Mouse (Mus musculus): Measurements from ENCODE around the gene Fkbp5. TPM values are rescaled to one million over a fixed set of nuclear protein-coding genes. Genes with fewer than 3 reads are reported as not detected.

The Fkbp5 gene
- polyA plus RNA-seq, 1 experiment from 2014 or later: 11.4 TPM

GRCm38 (mm10) chr17:28352018-28352417 lies 165.3 kb downstream of the Fkbp5 start:
- WGBS: 9% methylated on average over 11 of the region's 11 CpGs
- ATAC-seq (replicated peaks; ENCODE audit: low FRiP score) (no peak), DNase-seq (ENCODE audit: low spot score) (no peak)
- no peak overlapping the region; the same call in 1 of the 2 replicates for H3K4me3 ChIP-seq (ENCODE audit: low read depth, low read length)
- no peaks in the 10 kb centered on the region for H3K9me3 ChIP-seq (ENCODE audit: control insufficient read depth, low read length)
- H3K4me2 ChIP-seq (ENCODE audit: low read depth, low read length, severe bottlenecking): peak overlapping the region; percentile 90; the same call in 1 of the 2 replicates
- no peak overlapping the region for H3K27ac ChIP-seq (ENCODE audit: low read depth, low read length)
- peaks cover 12% of the 10 kb centered on the region for H3K27me3 ChIP-seq (ENCODE audit: control insufficient read depth, insufficient read depth, low read length)
- H3K4me1 ChIP-seq (replicated peaks; ENCODE audit: control insufficient read depth, insufficient read depth, low read length): peaks cover 4% of the 10 kb centered on the region
- no peak overlapping the region for H3K9ac ChIP-seq (ENCODE audit: low read length)
- H3K36me3 ChIP-seq (ENCODE audit: control insufficient read depth, insufficient read depth, low read length): no peaks in the 10 kb centered on the region

DNA sequence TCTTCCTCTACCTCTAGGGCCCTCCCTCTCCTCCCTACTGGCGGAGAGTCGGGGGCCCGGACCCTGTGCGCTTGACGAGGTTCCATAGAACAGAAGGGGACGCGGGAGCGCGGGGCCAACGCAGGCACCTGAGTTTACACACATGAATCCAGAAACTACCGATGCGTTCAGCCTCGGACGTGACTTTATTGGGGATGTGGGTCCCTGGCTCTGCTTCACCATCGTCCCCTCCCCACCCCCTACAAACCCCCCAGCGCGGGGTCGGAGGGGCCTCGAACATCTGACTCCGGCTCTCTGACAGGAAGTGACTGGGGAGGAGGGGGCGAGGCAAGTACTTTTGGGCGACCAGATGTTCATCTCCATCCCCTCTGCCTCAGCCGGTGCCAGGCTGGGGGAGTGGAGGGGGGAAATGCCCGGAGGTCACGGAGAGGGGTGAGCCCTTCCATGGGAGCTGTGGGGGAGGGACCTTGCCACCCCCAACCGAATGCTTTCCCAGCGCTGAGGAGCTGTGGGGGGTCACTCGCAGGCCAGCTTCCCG lies 165.9 kb downstream of the Fkbp5 start:
- ATAC-seq (replicated peaks; ENCODE audit: low FRiP score) (peak; percentile 4; the same call in 1 of the 2 replicates), DNase-seq (ENCODE audit: low spot score) (no peak)
- Histone ChIP-seq H3K4me2 (ENCODE audit: low read depth, low read length, severe bottlenecking) (peak overlapping the region; percentile 90), H3K4me3 (ENCODE audit: low read depth, low read length) (peak overlapping the region; percentile 70), H3K27ac (ENCODE audit: low read depth, low read length) (peak overlapping the region; percentile 53; the same call in 1 of the 2 replicates), H3K36me3 (ENCODE audit: control insufficient read depth, insufficient read depth, low read length) (no peaks in the 10 kb centered on the region), H3K27me3 (ENCODE audit: control insufficient read depth, insufficient read depth, low read length) (peaks cover 12% of the 10 kb centered on the region), H3K9me3 (ENCODE audit: control insufficient read depth, low read length) (no peaks in the 10 kb centered on the region), H3K4me1 (replicated peaks; ENCODE audit: control insufficient read depth, insufficient read depth, low read length) (peaks cover 4% of the 10 kb centered on the region), H3K9ac (ENCODE audit: low read length) (peak overlapping the region; percentile 83)
- WGBS: under 1% methylated on average over 29 of the region's 29 CpGs

DNA sequence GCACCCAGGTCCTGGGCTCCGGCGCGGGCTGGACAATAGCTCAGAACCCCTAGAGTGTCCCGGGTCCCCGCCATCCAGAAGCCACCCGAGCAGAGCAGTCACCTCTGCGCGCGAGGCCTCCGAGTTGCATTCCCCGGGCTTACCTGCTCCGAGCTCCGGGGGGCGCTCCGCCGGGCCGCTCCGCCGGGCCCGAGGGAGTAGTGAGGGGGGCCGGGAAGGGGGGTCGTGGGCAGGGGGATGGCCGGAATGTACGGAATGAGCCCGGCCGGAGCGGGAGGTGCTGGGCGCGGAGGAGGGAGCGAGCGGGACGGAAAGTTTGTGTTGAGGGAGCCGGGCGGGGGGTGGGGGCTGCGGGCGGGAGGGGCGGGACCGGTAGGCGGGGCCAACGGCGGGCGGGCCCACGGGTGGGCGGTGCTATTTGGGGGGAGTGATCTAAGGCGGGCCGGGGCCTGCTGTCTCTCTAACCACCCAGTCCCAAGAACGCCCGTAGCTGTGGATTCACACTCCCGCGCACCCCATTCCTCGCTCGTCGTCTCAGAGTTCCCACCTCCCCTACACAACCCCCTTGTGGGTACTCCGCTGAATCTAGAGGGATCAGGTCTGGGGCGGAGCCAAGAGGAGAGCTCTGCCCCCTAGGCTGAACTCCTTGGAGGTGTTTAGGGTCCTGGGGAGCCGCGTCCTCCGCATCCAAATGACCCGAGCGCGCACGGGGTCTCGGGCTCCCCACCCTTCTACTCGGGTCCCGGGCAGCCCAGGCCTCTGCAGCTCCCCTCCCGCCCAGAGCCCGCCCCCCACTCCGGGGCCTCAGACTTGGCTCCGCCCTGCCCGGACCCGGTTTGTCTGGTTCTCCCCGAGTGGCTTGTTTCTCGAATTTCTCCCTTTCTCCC lies 166.6 kb downstream of the Fkbp5 start, which contains the start of gene Tead3:
Gene Tead3, minus strand, starts transcription at position 352 of the 887 bp plus-strand sequence.
- Histone ChIP-seq H3K9me3 (ENCODE audit: control insufficient read depth, low read length) (no peaks in the 10 kb centered on the region), H3K36me3 (ENCODE audit: control insufficient read depth, insufficient read depth, low read length) (no peaks in the 10 kb centered on the region), H3K4me2 (ENCODE audit: low read depth, low read length, severe bottlenecking) (peak within 1 kb of the TSS; percentile 90), H3K27ac (ENCODE audit: low read depth, low read length) (peak within 1 kb of the TSS; percentile 57), H3K4me3 (ENCODE audit: low read depth, low read length) (peak within 1 kb of the TSS; percentile 70), H3K4me1 (replicated peaks; ENCODE audit: control insufficient read depth, insufficient read depth, low read length) (peaks cover 10% of the 10 kb centered on the region), H3K9ac (ENCODE audit: low read length) (peak within 1 kb of the TSS; percentile 83), H3K27me3 (ENCODE audit: control insufficient read depth, insufficient read depth, low read length) (peaks cover 12% of the 10 kb centered on the region)
- ATAC-seq (replicated peaks; ENCODE audit: low FRiP score) (peak; percentile 83), DNase-seq (ENCODE audit: low spot score) (peak; percentile 95)
- WGBS: under 1% methylated on average over 65 of the region's 73 CpGs

DNA sequence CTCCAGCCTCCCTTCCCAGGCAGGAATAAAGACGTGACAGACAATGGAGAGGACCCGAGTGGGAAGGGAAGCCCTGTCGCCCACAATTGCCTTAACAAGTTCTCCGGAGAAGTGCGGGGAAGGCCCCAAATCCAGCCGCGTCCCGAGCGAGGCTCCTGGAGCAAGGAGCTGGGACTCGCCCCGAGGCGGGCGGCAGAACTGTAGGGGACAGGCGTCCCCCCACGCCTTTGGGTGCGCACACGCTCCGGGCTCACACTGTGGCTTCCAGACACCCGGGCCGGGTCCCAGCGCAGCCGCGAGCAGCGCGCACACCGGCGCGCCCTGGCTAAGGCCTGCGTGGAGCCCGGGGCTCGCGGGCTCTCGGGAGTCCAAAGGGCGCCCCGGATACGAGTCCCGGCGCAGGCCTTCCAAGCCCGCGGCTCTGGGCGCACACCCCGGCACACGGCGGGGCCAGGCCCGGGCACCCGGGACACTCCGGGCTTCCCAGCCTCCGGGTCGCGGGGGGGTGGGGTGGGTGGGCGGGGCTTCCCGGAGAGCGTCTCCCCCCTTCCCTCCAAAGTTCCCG lies 167.3 kb downstream of the Fkbp5 start:
- Histone ChIP-seq H3K9me3 (ENCODE audit: control insufficient read depth, low read length) (no peaks in the 10 kb centered on the region), H3K27ac (ENCODE audit: low read depth, low read length) (peak overlapping the region; percentile 57), H3K36me3 (ENCODE audit: control insufficient read depth, insufficient read depth, low read length) (no peaks in the 10 kb centered on the region), H3K9ac (ENCODE audit: low read length) (peak overlapping the region; percentile 83), H3K4me3 (ENCODE audit: low read depth, low read length) (peak overlapping the region; percentile 70), H3K27me3 (ENCODE audit: control insufficient read depth, insufficient read depth, low read length) (peaks cover 12% of the 10 kb centered on the region), H3K4me2 (ENCODE audit: low read depth, low read length, severe bottlenecking) (peak overlapping the region; percentile 90), H3K4me1 (replicated peaks; ENCODE audit: control insufficient read depth, insufficient read depth, low read length) (peaks cover 14% of the 10 kb centered on the region)
- DNase-seq (ENCODE audit: low spot score) (peak; percentile 78), ATAC-seq (replicated peaks; ENCODE audit: low FRiP score) (peak; percentile 44)
- under 1% methylated on average over 42 of the region's 54 CpGs for WGBS

- Histone ChIP-seq H3K9ac (ENCODE audit: low read length) (peak overlapping the region; percentile 83), H3K4me2 (ENCODE audit: low read depth, low read length, severe bottlenecking) (peak overlapping the region; percentile 90), H3K9me3 (ENCODE audit: control insufficient read depth, low read length) (no peaks in the 10 kb centered on the region), H3K36me3 (ENCODE audit: control insufficient read depth, insufficient read depth, low read length) (no peaks in the 10 kb centered on the region), H3K27me3 (ENCODE audit: control insufficient read depth, insufficient read depth, low read length) (peaks cover 12% of the 10 kb centered on the region), H3K4me3 (ENCODE audit: low read depth, low read length) (peak overlapping the region; percentile 70), H3K27ac (ENCODE audit: low read depth, low read length) (0 out of 2 replicates have a peak overlapping the region, but pooled peaks have one; percentile 57), H3K4me1 (replicated peaks; ENCODE audit: control insufficient read depth, insufficient read depth, low read length) (peaks cover 15% of the 10 kb centered on the region)
- DNase-seq (ENCODE audit: low spot score) (no peak), ATAC-seq (replicated peaks; ENCODE audit: low FRiP score) (no peak)
- WGBS: 13% methylated on average over 12 of the region's 13 CpGs
Observed at GRCm38 (mm10) chr17:28349264-28349880, 168.0 kb downstream of the Fkbp5 start.

Small RNAs within 50 kb of the gene (microRNA-seq; reads per million reads assigned to microRNA genes)
- gene Gm25195 (ENCODE audit: insufficient number of aligned reads): not detected
- gene Mir6969 (ENCODE audit: insufficient number of aligned reads): not detected

Other genes starting within 250 kb of the Fkbp5 start
- 28.0 and 32.3 TPM in 2 replicates for gene Fance, start 204.0 kb downstream of the Fkbp5 start, polyA plus RNA-seq (2014; fragmentation: Nextera tagmentation; extraction: Ambion mirVana)
- 468 and 490 TPM in 2 replicates for gene Rpl10a, start 189.1 kb downstream of the Fkbp5 start, polyA plus RNA-seq (2014; fragmentation: Nextera tagmentation; extraction: Ambion mirVana)
- 5.6 and 5.8 TPM in 2 replicates for gene Tead3, start 166.7 kb downstream of the Fkbp5 start, polyA plus RNA-seq (2014; fragmentation: Nextera tagmentation; extraction: Ambion mirVana)
- gene Tulp1, start 152.3 kb downstream of the Fkbp5 start, polyA plus RNA-seq (2014; fragmentation: Nextera tagmentation; extraction: Ambion mirVana): 2.6 and 4.2 TPM in 2 replicates
- gene Armc12, start 13.3 kb upstream of the Fkbp5 start, polyA plus RNA-seq (2014; fragmentation: Nextera tagmentation; extraction: Ambion mirVana): not detected in 2 replicates
- not detected in 2 replicates for gene Clpsl2, start 31.9 kb upstream of the Fkbp5 start, polyA plus RNA-seq (2014; fragmentation: Nextera tagmentation; extraction: Ambion mirVana)
- not detected in 2 replicates for gene Clps, start 43.2 kb upstream of the Fkbp5 start, polyA plus RNA-seq (2014; fragmentation: Nextera tagmentation; extraction: Ambion mirVana)
- gene Lhfpl5, start 58.1 kb upstream of the Fkbp5 start, polyA plus RNA-seq (2014; fragmentation: Nextera tagmentation; extraction: Ambion mirVana): 0.84 and 1.5 TPM in 2 replicates
- gene Srpk1, start 105.2 kb upstream of the Fkbp5 start, polyA plus RNA-seq (2014; fragmentation: Nextera tagmentation; extraction: Ambion mirVana): 135 and 141 TPM in 2 replicates
- 0.49 and 1.0 TPM in 2 replicates for gene Slc26a8, start 172.7 kb upstream of the Fkbp5 start, polyA plus RNA-seq (2014; fragmentation: Nextera tagmentation; extraction: Ambion mirVana)
- 51.7 and 52.3 TPM in 2 replicates for gene Mapk14, start 173.8 kb upstream of the Fkbp5 start, polyA plus RNA-seq (2014; fragmentation: Nextera tagmentation; extraction: Ambion mirVana)
- 2.9 and 3.0 TPM in 2 replicates for gene AC170998.1, start 208.6 kb upstream of the Fkbp5 start, polyA plus RNA-seq (2014; fragmentation: Nextera tagmentation; extraction: Ambion mirVana)

Data from forebrain, embryonic 11.5 days (tissue).